Mouse (Mus musculus) gastrocnemius, postnatal 25 days (tissue): ENCODE measurements at regions not wholly inside any gene's neighbourhood (a gene's known extent, or its start where the extent isn't known, plus 50 kb on each side); places are given as distances from the start of the nearest gene placed in this dataset.

ENCODE experiments used
- DNase-seq: peaks from one replicate; pipeline ENCODE4 v3.0.0; 2022
- microRNA-seq, 2 experiments: library from miRNA; unstranded; fragments of <30 nt; microRNA quantifications; one replicate each; pipeline ENCODE4 v1.2.0; 2021; ENCODE audit warnings: borderline replicate concordance in 2 of 2

DNA sequence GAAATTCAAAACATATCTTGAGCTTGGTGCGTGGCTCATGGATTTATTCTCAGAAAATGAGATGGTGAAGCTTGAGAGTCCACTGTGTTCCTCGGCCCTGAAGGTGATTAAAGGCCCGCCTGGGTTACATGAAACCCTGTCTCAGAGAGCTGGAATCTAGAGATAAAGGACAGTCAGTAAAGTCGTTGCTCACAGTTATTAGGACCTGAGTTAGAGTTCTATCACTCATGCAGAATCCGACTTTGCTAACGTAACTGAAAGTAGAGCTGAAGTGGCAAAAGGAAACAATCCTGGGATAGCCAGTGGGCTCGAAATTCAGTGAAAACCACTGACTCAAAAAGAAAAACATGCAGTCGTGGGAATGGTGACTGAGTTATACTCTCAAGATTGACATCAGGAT is 198.9 kb upstream of the Sema3a start:
- DNase-seq, result no peak

DNA sequence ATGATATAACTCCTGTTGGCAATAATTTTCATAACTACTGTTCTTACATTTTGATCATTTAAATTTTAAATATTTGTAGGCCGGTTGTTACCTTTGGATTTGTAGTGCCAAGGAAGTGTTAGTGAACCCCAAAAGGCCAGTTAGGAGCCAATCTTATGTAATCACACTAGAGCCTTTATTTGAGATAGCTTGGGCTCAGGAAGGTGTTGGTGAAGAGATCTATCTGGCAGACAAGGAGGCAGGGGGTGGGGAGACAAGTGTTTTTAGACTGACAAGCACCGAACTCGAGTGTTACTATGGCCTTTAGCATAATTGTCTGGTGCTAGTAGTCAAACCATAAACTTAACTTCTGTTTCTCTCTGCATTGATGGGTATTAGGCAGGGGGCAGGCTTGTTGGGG is 198.0 kb upstream of the Sema3a start:
- DNase-seq, result no peak

DNA sequence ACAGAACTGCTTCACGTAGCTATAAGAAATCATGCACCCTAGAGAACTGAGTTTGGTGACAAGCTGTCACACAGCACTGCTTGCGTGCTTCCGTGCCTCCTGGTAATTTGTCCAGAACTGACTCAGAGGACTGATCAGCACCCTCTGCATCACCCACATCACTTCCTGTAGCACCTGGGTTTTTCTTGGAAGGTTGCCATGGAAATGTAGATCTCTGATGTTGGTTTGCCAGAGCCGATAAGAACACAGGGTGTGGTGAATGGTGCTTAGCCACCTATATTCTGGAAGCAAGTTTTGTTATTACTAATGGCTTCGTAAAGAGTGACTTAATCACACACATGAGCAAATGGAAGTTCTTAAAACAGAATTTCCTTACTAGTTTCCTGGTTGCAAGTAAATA is 188.2 kb upstream of the Sema3a start:
- DNase-seq, result no peak

DNA sequence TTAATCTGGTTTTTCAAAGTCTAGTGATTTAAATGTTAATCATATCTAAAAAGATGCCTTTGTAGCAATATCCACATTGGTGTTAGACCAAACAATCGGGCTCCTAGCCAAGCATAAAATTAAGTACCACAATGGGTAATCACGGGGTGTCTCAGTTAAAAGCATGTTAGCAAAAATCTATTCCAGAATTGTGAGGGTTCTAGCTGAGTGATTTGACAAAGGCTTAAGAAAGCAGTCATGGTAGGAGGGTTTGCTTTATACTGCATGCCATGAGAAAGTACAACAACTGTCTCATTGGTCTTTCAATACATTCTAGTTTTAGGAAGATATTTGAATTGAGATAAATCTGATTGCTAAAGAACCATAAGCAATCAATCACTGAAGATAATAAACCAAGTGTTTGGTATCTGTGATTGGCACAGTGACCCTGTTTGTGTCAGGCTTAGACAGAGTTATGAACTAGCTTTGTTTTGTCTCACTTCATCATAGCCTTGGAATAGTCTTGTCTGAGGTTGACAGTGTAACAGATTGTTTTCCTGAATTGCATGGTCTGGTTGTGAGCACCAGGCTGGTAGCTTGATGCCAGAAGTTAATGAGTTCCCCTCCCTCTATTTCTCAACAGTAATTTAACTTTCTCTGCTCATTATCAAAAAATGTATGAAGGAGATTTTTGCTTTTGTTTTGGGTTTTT is 186.9 kb upstream of the Sema3a start:
- no peak for DNase-seq

DNA sequence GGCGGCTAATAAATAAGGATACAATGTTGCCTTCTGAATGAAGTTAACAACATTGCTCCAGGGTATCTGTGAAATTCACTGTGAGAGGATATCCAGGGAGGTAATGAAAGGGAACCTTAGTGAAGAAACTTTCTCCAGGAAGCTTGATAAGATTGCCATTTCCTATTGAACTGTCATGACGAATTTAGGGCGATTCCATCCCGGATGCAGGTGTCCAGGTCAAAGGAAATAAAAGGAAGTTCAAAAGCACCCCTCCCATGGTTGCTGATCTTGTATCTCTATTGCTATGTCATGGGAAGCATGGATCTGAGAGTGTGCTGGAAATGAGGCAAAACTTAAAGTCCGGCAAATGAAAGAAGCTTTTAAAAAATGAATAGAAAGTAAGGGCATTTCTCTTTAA is 180.7 kb upstream of the Sema3a start:
- no peak for DNase-seq

GRCm38 (mm10) chr5:12948472-12948871 is 176.7 kb upstream of the Sema3a start:
- no peak for DNase-seq

DNA sequence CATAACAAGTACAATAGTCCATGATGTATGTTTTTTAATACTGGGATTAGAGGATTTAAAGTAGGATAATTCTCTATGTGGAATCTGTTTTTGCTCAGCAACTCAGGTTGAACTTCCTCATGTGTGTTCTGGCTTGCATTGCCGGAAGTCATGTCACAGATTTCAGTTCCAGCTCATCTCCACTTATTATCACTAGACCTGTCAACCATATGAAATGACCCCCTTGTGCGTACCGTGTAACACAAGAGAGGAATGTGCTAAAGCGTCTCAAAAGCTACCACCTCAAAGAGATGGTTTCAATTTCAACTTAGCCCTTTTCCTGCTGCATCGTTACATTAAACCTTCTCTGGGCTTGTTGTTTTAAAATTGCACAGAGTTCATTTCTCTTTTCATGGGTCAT is 154.2 kb upstream of the Sema3a start:
- DNase-seq, result no peak

DNA sequence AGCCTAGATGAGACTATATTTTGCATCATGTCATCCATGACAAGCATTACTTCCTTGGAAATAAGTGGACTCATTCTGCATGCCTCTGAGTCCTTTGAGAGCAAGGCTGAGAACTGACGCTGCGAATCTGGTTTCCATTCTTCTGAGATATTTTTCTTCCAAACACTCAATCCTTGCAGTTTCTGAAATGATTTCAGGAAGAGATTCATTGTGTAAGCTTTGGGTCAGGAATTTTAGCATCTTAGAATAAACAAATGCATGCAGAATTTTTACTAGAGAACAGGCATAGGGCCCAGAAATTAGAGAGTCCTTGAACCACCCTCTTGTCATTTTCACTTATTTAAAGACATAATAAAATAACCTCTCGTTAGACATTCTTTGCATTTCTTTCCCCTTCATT is 151.5 kb upstream of the Sema3a start:
- no peak for DNase-seq

DNA sequence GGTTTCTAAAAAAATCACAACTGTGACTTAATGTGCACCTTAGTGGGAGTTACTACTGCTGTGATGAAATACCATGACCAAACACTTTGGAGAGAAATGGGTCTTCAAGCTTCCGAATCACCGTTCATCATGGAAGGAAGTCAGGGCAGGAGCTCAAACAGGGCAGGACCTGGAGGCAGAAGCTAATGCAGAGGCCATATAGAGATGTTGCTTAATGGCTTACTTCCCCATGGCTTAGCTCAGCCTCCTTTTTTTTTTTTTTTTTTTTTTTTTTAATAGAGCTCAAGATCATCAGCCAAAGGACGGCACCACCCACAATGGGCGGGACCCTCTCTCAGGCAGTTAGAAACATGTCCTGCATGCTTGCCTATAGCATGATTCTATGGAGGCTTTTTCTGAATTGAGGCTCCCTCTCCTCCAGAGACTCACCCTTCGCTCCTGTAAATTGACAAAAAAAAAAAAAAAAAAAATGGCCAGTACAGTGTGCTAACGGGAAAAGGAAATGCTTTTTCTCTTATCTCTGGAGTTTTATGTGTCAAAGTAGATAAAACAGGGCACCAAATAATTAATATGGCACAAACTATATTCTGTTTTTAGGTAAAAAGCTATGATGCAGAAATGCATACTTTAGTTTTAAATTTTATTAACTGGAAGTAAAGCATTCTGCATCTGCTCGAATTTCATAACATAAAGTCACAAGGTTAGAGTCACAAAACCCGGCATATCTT is 149.0 kb upstream of the Sema3a start:
- no peak for DNase-seq

- DNase-seq, result no peak
Observed at GRCm38 (mm10) chr5:12977875-12978274, 147.3 kb upstream of the Sema3a start.

DNA sequence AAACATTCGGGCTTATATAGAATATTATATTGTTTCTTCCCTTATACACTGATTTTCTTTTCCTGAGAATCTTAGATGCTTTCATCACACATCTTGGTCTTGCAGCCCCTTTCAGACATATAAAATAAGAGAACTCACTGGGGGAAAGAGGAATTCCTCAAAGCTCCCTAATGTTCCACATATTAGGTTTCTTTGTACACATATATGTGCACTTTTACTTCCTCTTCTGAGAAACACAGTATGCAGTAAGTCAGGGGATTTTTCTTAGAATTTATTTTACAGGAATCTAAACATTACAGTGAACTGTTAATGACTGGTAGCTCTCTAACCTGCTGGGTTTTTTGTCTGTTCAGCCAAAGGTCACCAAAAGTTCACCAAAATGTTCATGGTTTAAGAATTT is 131.4 kb upstream of the Sema3a start:
- DNase-seq, result no peak

GRCm38 (mm10) chr5:12997440-12997839 is 127.8 kb upstream of the Sema3a start:
- no peak for DNase-seq

GRCm38 (mm10) chr5:13007132-13007531 is 118.1 kb upstream of the Sema3a start:
- DNase-seq, result no peak

GRCm38 (mm10) chr5:13022270-13022669 is 102.9 kb upstream of the Sema3a start:
- DNase-seq, result no peak

DNA sequence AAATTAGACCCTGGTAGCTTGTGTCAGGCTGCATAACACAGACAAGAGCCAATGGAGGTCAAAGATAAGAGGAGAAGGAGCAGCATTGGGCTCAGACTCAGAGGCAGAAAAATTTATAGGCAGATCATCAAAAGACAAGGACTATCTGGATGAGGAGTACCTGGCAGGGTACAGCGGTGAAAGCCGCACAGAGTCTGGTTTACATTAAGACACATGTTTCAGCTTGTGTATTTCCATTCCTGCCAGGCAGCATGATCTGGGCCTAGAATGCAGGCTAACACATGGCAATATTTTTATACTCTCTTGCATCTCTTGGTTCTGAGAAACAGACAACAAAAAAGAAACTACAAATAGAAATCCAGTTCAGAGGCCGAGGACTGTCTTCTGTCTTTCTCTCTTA is 91.9 kb upstream of the Sema3a start:
- DNase-seq, result no peak

GRCm38 (mm10) chr5:13036127-13036526 is 89.1 kb upstream of the Sema3a start:
- DNase-seq, result no peak

DNA sequence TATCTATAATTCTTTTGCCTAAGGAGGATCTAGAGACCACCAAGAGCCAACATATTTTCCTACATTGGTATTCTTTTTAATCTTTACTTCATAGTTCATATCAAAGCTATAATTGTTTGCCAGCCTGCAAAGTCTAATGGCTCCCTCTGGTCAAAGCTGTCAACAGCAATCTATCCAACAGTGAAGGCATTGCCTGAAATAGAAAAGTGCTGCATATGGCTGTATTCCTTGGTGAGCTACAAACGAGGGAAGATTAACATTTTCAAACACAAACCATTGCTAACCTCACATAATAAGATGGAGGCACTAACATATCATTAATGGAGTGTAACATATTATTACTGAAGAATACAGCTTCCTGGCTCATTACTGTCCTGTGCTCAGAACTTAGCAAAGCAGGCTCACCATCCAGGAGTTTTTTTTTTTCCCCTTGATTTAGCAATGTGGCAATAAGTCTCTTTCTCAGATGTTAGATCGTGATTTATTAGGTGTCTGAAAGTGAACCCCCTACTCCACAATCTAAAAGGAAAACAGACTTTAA is 66.3 kb upstream of the Sema3a start:
- no peak for DNase-seq

DNA sequence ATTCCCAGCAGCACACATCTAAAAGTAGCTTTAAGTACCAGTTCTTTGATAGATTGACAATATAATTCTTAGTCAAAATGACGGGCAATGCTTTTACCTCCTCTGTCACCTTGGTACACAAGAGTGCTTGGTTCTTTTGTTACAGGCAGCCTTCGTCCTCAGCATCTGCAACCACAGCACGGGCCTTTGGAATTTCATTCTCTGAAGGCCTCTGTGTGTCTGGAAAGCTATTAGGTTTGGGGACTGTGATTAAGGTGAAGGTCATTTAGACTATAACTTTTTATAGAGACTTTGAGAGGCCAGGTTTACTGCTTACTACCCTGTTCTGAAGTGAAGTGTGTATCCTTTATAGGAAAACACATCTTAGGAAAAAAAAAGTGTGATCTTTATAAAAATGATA is 58.3 kb upstream of the Sema3a start:
- DNase-seq, result no peak

Small RNAs in the stretch of these regions (microRNA-seq; reads per million reads assigned to microRNA genes)
- 0 reads per million in 2 experiments for gene Gm23243
